9 mouse cellular contexts compared by ENCODE assay signal in genomic region chr2:174532671-174533363, GRCm38 (mm10). TPM values are rescaled to one million over a fixed set of nuclear protein-coding genes. Genes with fewer than 3 reads are reported as not detected.
DNase-seq lines count a peak whose midpoint lies in the region; ATAC-seq lines count a peak whose summit lies in the region.
"Had no signal": no experiment of that assay in that cellular context is flagged by ENCODE, and none has a peak within 500 bp of the region (broad histone marks: within the 10 kb centered on the region; RNA-seq: fewer than 3 reads in every experiment).

No protein-coding gene starts in this region.

- no peaks in the 10 kb centered on the region for H3K36me3 ChIP-seq in stomach, embryonic 16.5 days (ENCODE audit: control insufficient read depth, insufficient read depth, low read length)
- H3K36me3 ChIP-seq: embryonic facial prominence, embryonic 15.5 days had no signal

- peak; percentile 12 for DNase-seq in thymus, postnatal 14 days
- DNase-seq in thymus, postnatal 36 days: no peak
- peak; percentile 4 for DNase-seq in cerebellum, adult 11-12 months
- DNase-seq in layer of hippocampus, adult 8-10 months (ENCODE audit: low spot score in 2 of 2): peak; percentile 23 to 34
- no peak for DNase-seq in urinary bladder, postnatal 4 days (ENCODE audit: low spot score in 2 of 2)

- 34% methylated on average over 12 of the region's 12 CpGs for WGBS in stomach, embryonic 16.5 days

- no peaks in the 10 kb centered on the region for H3K4me1 ChIP-seq in stomach, embryonic 16.5 days (ENCODE audit: control insufficient read depth, insufficient read depth, low read length)
- H3K4me1 ChIP-seq: embryonic facial prominence, embryonic 15.5 days had no signal

- no peak overlapping the region for H3K4me3 ChIP-seq in stomach, embryonic 16.5 days (replicated peaks; ENCODE audit: low read length)
- H3K4me3 ChIP-seq: embryonic facial prominence, embryonic 15.5 days had no signal

- H3K27me3 ChIP-seq in stomach, embryonic 16.5 days (ENCODE audit: control insufficient read depth, insufficient read depth, low read length): no peaks in the 10 kb centered on the region
- H3K27me3 ChIP-seq: embryonic facial prominence, embryonic 15.5 days had no signal

- peak; percentile 65 to 72; a peak in 3 of 4 replicates for ATAC-seq in hematopoietic stem cell, adult 5-6 weeks (replicated peaks in 1 of 2; ENCODE audit: insufficient read depth in 1 of 2, low FRiP score in 2 of 2, low TSS enrichment in 1 of 2, low read depth in 1 of 2, poor library complexity in 2 of 2, severe bottlenecking in 2 of 2)
- peak; percentile 75 for ATAC-seq in megakaryocyte progenitor cell, adult 5-6 weeks (replicated peaks; ENCODE audit: poor library complexity)
- peak; percentile 85; the same call in 1 of the 2 replicates for ATAC-seq in stomach, embryonic 16.5 days (ENCODE audit: insufficient read depth, low FRiP score)

- H3K9me3 ChIP-seq in stomach, embryonic 16.5 days (replicated peaks; ENCODE audit: control insufficient read depth, low read length): no peaks in the 10 kb centered on the region
- H3K9me3 ChIP-seq: embryonic facial prominence, embryonic 15.5 days had no signal

- no peak overlapping the region for H3K9ac ChIP-seq in stomach, embryonic 16.5 days (ENCODE audit: low read length)
- H3K9ac ChIP-seq: embryonic facial prominence, embryonic 15.5 days had no signal

- no peak overlapping the region for H3K27ac ChIP-seq in stomach, embryonic 16.5 days (ENCODE audit: low read length)
- H3K27ac ChIP-seq: embryonic facial prominence, embryonic 15.5 days had no signal

- no peak overlapping the region for H3K4me2 ChIP-seq in stomach, embryonic 16.5 days (ENCODE audit: low read depth, low read length)
- H3K4me2 ChIP-seq: embryonic facial prominence, embryonic 15.5 days had no signal

RNA-seq across cellular contexts. Expression of gene Prelid3b, which starts 59.9 kb away (rescaled TPM):
- 103 and 110 TPM in 2 replicates for total RNA-seq in hematopoietic stem cell, adult 5-6 weeks (2017)
- 10 to 100 TPM; 42.6 to 54.6 (median 49.4) TPM for total RNA-seq in layer of hippocampus, adult 8-10 months (2022)
- 85.8 and 87.2 TPM in 2 replicates for total RNA-seq in megakaryocyte progenitor cell, adult 5-6 weeks (2015)
- 145 and 157 TPM in 2 replicates for total RNA-seq in megakaryocyte progenitor cell, adult 5-6 weeks (2017)
- polyA plus RNA-seq in stomach, embryonic 16.5 days (2015; fragmentation: Nextera tagmentation; extraction: Ambion mirVana): 118 and 122 TPM in 2 replicates

Comparison
In these comparisons a context has a peak if more than half of its experiments do, and no peak if none do; other contexts are left out.
1. DNase-seq: peak in thymus, postnatal 14 days (single experiment), cerebellum, adult 11-12 months (single experiment) and layer of hippocampus, adult 8-10 months (2 of 2); none in thymus, postnatal 36 days (0 of 2) and urinary bladder, postnatal 4 days (0 of 2).
2. Peak in every context shown above with its lines, with median percentiles within 50 percentile points of each other: ATAC-seq.